Mouse (Mus musculus): ENCODE results near the gene Tmem246. TPM values are rescaled to one million over a fixed set of nuclear protein-coding genes. Genes with fewer than 3 reads are reported as not detected.

Tmem246 gene
- polyA plus RNA-seq, 1 experiment from 2014 or later: 29.2 TPM

GRCm38 (mm10) chr4:49535675-49536294 is 61.9 kb downstream of the Tmem246 start:
- H3K27ac ChIP-seq: no peak overlapping the region
- WGBS: 88% methylated on average over 4 of the region's 4 CpGs
- no peaks in the 10 kb centered on the region for H3K9me3 ChIP-seq
- no peaks in the 10 kb centered on the region; the same call in 1 of the 2 replicates for H3K36me3 ChIP-seq
- H3K27me3 ChIP-seq (replicated peaks): no peaks in the 10 kb centered on the region
- no peak overlapping the region for H3K9ac ChIP-seq
- no peak overlapping the region for H3K4me3 ChIP-seq (replicated peaks)
- ATAC-seq (ENCODE audit: insufficient read depth, low FRiP score, low read depth): no peak
- H3K4me2 ChIP-seq: no peak overlapping the region
- no peaks in the 10 kb centered on the region for H3K4me1 ChIP-seq

- Histone ChIP-seq H3K4me1 (no peaks in the 10 kb centered on the region), H3K36me3 (peaks cover 5% of the 10 kb centered on the region), H3K27ac (no peak overlapping the region), H3K9ac (no peak overlapping the region), H3K27me3 (replicated peaks) (no peaks in the 10 kb centered on the region), H3K4me2 (no peak overlapping the region), H3K9me3 (0 out of 2 replicates have a peak, but pooled peaks cover under 1% of the 10 kb centered on the region), H3K4me3 (replicated peaks) (no peak overlapping the region)
- no peak for ATAC-seq (ENCODE audit: insufficient read depth, low FRiP score, low read depth)
- 88% methylated on average over 3 of the region's 3 CpGs for WGBS
Measured at GRCm38 (mm10) chr4:49535036-49535435, 62.6 kb downstream of the Tmem246 start.

Other genes with a start within 250 kb of the Tmem246 start
- gene Acnat2, start 189.7 kb downstream of the Tmem246 start, polyA plus RNA-seq (2015; fragmentation: Nextera tagmentation; extraction: Ambion mirVana): 0.23 TPM in 1 of 2 replicates, not detected in the other
- gene Acnat1, start 124.0 kb downstream of the Tmem246 start, polyA plus RNA-seq (2015; fragmentation: Nextera tagmentation; extraction: Ambion mirVana): 1.7 and 2.3 TPM in 2 replicates
- gene Baat, start 91.3 kb downstream of the Tmem246 start, polyA plus RNA-seq (2015; fragmentation: Nextera tagmentation; extraction: Ambion mirVana): 0.09 and 0.24 TPM in 2 replicates
- 85.6 and 91.3 TPM in 2 replicates for gene Mrpl50, start 76.8 kb downstream of the Tmem246 start, polyA plus RNA-seq (2015; fragmentation: Nextera tagmentation; extraction: Ambion mirVana)
- gene Zfp189, start 76.7 kb downstream of the Tmem246 start, polyA plus RNA-seq (2015; fragmentation: Nextera tagmentation; extraction: Ambion mirVana): 6.0 and 7.0 TPM in 2 replicates
- 77.3 and 88.5 TPM in 2 replicates for gene Aldob, start 48.3 kb downstream of the Tmem246 start, polyA plus RNA-seq (2015; fragmentation: Nextera tagmentation; extraction: Ambion mirVana)
- 34.6 and 36.8 TPM in 2 replicates for gene Rnf20, start 34.1 kb upstream of the Tmem246 start, polyA plus RNA-seq (2015; fragmentation: Nextera tagmentation; extraction: Ambion mirVana)
- 0.05 and 0.09 TPM in 2 replicates for gene Ppp3r2, start 84.1 kb upstream of the Tmem246 start, polyA plus RNA-seq (2015; fragmentation: Nextera tagmentation; extraction: Ambion mirVana)
- 1.3 and 2.1 TPM in 2 replicates for gene Grin3a, start 247.9 kb upstream of the Tmem246 start, polyA plus RNA-seq (2015; fragmentation: Nextera tagmentation; extraction: Ambion mirVana)

Data from stomach, embryonic 15.5 days (tissue).